Mouse (Mus musculus) hindbrain, embryonic 11.5 days (tissue): ENCODE data around the gene Ppp1ca. TPM values are rescaled to one million over a fixed set of nuclear protein-coding genes. Genes with fewer than 3 reads are reported as not detected.

Source experiments
- ATAC-seq: fragments of 200-750 bp; cut with Nextera tagmentation; 2 replicates; pipeline ENCODE4 v1.8.0; 2017; ENCODE audit warnings: mild to moderate bottlenecking, moderate TSS enrichment, moderate library complexity; ENCODE audit not compliant: low FRiP score
- DNase-seq: peaks from one replicate; pipeline ENCODE4 v3.0.0-alpha.2; 2015; ENCODE audit warnings: low spot score
- H3K27ac ChIP-seq: fragments of 300-500 bp; sonication (generic); 2 replicates; pipeline ENCODE4 v1.5.1; 2014; ENCODE audit warnings: mild to moderate bottlenecking, low read depth, low read length
- H3K27me3 ChIP-seq: fragments of 300-500 bp; sonication (generic); 2 replicates; pipeline ENCODE4 v1.6.1; 2014; ENCODE audit warnings: mild to moderate bottlenecking, low read length, moderate library complexity, mixed read lengths; ENCODE audit not compliant: control insufficient read depth, insufficient read depth
- H3K36me3 ChIP-seq: fragments of 300-500 bp; sonication (generic); 2 replicates; pipeline ENCODE4 v1.6.1; 2014; ENCODE audit warnings: mild to moderate bottlenecking, low read length, moderate library complexity, mixed read lengths; ENCODE audit not compliant: control insufficient read depth, insufficient read depth
- H3K4me1 ChIP-seq: fragments of 300-500 bp; sonication (generic); replicated peaks from 2 replicates; pipeline ENCODE4 v1.6.1; 2014; ENCODE audit warnings: low read length, mixed read lengths; ENCODE audit not compliant: control insufficient read depth, insufficient read depth
- H3K4me2 ChIP-seq: fragments of 300-500 bp; sonication (generic); replicated peaks from 2 replicates; pipeline ENCODE4 v1.6.1; 2014; ENCODE audit warnings: mild to moderate bottlenecking, low read depth, low read length
- H3K4me3 ChIP-seq: fragments of 300-500 bp; sonication (generic); 2 replicates; pipeline ENCODE4 v1.5.1; 2014; ENCODE audit warnings: low read depth, low read length
- H3K9ac ChIP-seq: fragments of 300-500 bp; sonication (generic); 2 replicates; pipeline ENCODE4 v1.6.1; 2014; ENCODE audit warnings: low read depth, low read length
- H3K9me3 ChIP-seq: fragments of 300-500 bp; sonication (generic); 2 replicates; pipeline ENCODE4 v1.6.1; 2016; ENCODE audit warnings: low read length; ENCODE audit not compliant: control insufficient read depth
- WGBS: fragments of 180-500 bp; shearing (Covaris S2); extraction: QIAGEN DNeasy Blood & Tissue Kit; methylation state at CpG from one replicate; pipeline ENCODE4 v1.1.7; 2014; 5-methylcytosine and 5-hydroxymethylcytosine counted together
- polyA plus RNA-seq: library from polyadenylated mRNA; unstranded; fragments of >200 nt; fragmentation: Nextera tagmentation; extraction: Ambion mirVana; gene quantifications from 2 replicates; pipeline ENCODE4 v1.2.1, GENCODE M21; 2014

Gene Ppp1ca
- polyA plus RNA-seq, 1 experiment from 2014 or later: 868 TPM

GRCm38 (mm10) chr19:4240247-4240668 lies 48.4 kb downstream of the Ppp1ca start:
- Histone ChIP-seq H3K36me3 (no peaks in the 10 kb centered on the region), H3K4me3 (no peak overlapping the region), H3K9ac (no peak overlapping the region), H3K4me2 (no peak overlapping the region), H3K9me3 (no peaks in the 10 kb centered on the region), H3K27me3 (no peaks in the 10 kb centered on the region), H3K27ac (no peak overlapping the region), H3K4me1 (no peaks in the 10 kb centered on the region)
- no peak for DNase-seq
- ATAC-seq: no peak
- WGBS: 72% methylated on average over 8 of the region's 8 CpGs

DNA sequence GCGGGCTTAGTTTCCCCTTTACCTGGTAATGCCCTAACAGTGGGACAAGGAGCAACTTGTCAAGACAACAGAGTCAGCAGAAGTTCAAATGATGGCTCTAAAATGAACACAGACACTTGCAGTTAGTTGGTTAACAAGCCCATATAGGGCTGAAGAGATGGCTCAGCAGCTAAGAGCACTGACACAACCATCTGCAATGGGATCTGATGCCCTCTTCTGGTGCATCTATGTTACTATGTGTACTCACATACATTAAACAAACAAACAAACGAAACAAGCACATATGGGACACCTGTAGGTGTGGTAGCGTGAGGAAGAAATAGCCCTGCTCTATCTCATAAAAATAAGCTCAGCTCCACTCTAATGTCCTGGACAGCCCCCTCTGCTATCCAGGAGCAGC lies 50.6 kb downstream of the Ppp1ca start:
- H3K4me3 ChIP-seq: no peak overlapping the region
- no peaks in the 10 kb centered on the region for H3K36me3 ChIP-seq
- no peaks in the 10 kb centered on the region for H3K27me3 ChIP-seq
- no peak for ATAC-seq
- WGBS: 58% methylated on average over 3 of the region's 3 CpGs
- no peaks in the 10 kb centered on the region for H3K9me3 ChIP-seq
- no peaks in the 10 kb centered on the region for H3K4me1 ChIP-seq
- no peak for DNase-seq
- no peak overlapping the region for H3K27ac ChIP-seq
- no peak overlapping the region for H3K4me2 ChIP-seq
- H3K9ac ChIP-seq: no peak overlapping the region

GRCm38 (mm10) chr19:4244775-4245174 lies 52.9 kb downstream of the Ppp1ca start:
- WGBS: 81% methylated on average over 6 of the region's 6 CpGs
- H3K36me3 ChIP-seq: no peaks in the 10 kb centered on the region
- no peak overlapping the region for H3K4me2 ChIP-seq
- no peaks in the 10 kb centered on the region for H3K4me1 ChIP-seq
- H3K9me3 ChIP-seq: no peaks in the 10 kb centered on the region
- no peaks in the 10 kb centered on the region for H3K27me3 ChIP-seq
- H3K27ac ChIP-seq: no peak overlapping the region
- H3K9ac ChIP-seq: no peak overlapping the region
- ATAC-seq: no peak
- no peak for DNase-seq
- no peak overlapping the region for H3K4me3 ChIP-seq

Other genes starting within 250 kb of the Ppp1ca start
- not detected in 2 replicates for gene Aldh3b3, start 233.4 kb upstream of the Ppp1ca start, polyA plus RNA-seq
- 1.5 and 2.3 TPM in 2 replicates for gene Aldh3b2, start 219.7 kb upstream of the Ppp1ca start, polyA plus RNA-seq
- gene Acy3, start 205.5 kb upstream of the Ppp1ca start, polyA plus RNA-seq: 2.5 and 2.8 TPM in 2 replicates
- 0.70 and 2.3 TPM in 2 replicates for gene Tbx10, start 199.3 kb upstream of the Ppp1ca start, polyA plus RNA-seq
- gene Nudt8, start 191.5 kb upstream of the Ppp1ca start, polyA plus RNA-seq: 14.6 and 19.5 TPM in 2 replicates
- gene Gm49405, start 191.4 kb upstream of the Ppp1ca start, polyA plus RNA-seq: 1.5 and 1.6 TPM in 2 replicates
- 1.5 and 1.9 TPM in 2 replicates for gene Doc2g, start 188.8 kb upstream of the Ppp1ca start, polyA plus RNA-seq
- 188 and 201 TPM in 2 replicates for gene Ndufv1, start 179.3 kb upstream of the Ppp1ca start, polyA plus RNA-seq
- 343 and 348 TPM in 2 replicates for gene Gstp1, start 154.1 kb upstream of the Ppp1ca start, polyA plus RNA-seq
- gene Gstp2, start 146.0 kb upstream of the Ppp1ca start, polyA plus RNA-seq: 1.1 and 2.9 TPM in 2 replicates
- gene Gstp3, start 132.5 kb upstream of the Ppp1ca start, polyA plus RNA-seq: not detected in 2 replicates
- not detected in 2 replicates for gene Cabp2, start 110.5 kb upstream of the Ppp1ca start, polyA plus RNA-seq
- gene Cdk2ap2, start 94.9 kb upstream of the Ppp1ca start, polyA plus RNA-seq: 74.4 and 84.3 TPM in 2 replicates
- 12.2 and 15.4 TPM in 2 replicates for gene Pitpnm1, start 92.1 kb upstream of the Ppp1ca start, polyA plus RNA-seq
- gene Aip, start 66.2 kb upstream of the Ppp1ca start, polyA plus RNA-seq: 65.7 and 67.4 TPM in 2 replicates
- gene Gpr152, start 52.3 kb upstream of the Ppp1ca start, polyA plus RNA-seq: not detected in 2 replicates
- gene Cabp4, start 48.0 kb upstream of the Ppp1ca start, polyA plus RNA-seq: not detected in 2 replicates
- 119 and 123 TPM in 2 replicates for gene Coro1b, start 43.4 kb upstream of the Ppp1ca start, polyA plus RNA-seq
- gene Ptprcap, start 38.5 kb upstream of the Ppp1ca start, polyA plus RNA-seq: 1.0 and 1.1 TPM in 2 replicates
- gene Rps6kb2, start 28.7 kb upstream of the Ppp1ca start, polyA plus RNA-seq: 42.2 and 45.7 TPM in 2 replicates
- gene Carns1, start 16.6 kb upstream of the Ppp1ca start, polyA plus RNA-seq: 2.8 and 3.3 TPM in 2 replicates
- gene Tbc1d10c, start 781 bp upstream of the Ppp1ca start, polyA plus RNA-seq: 0.79 and 0.96 TPM in 2 replicates
- 41.6 and 42.1 TPM in 2 replicates for gene Rad9a, start 9.6 kb downstream of the Ppp1ca start, polyA plus RNA-seq
- 0.82 and 0.90 TPM in 2 replicates for gene Clcf1, start 22.2 kb downstream of the Ppp1ca start, polyA plus RNA-seq
- gene AC109138.7, start 22.3 kb downstream of the Ppp1ca start, polyA plus RNA-seq: not detected in 2 replicates
- gene Pold4, start 39.8 kb downstream of the Ppp1ca start, polyA plus RNA-seq: 11.0 and 17.9 TPM in 2 replicates
- gene Ssh3, start 77.1 kb downstream of the Ppp1ca start, polyA plus RNA-seq: 2.8 and 3.9 TPM in 2 replicates
- 8.6 and 11.0 TPM in 2 replicates for gene Ankrd13d, start 91.1 kb downstream of the Ppp1ca start, polyA plus RNA-seq
- 12.5 and 13.9 TPM in 2 replicates for gene Grk2, start 114.2 kb downstream of the Ppp1ca start, polyA plus RNA-seq
- 42.1 and 44.0 TPM in 2 replicates for gene Kdm2a, start 206.2 kb downstream of the Ppp1ca start, polyA plus RNA-seq
- 14.0 and 15.2 TPM in 2 replicates for gene Rhod, start 247.4 kb downstream of the Ppp1ca start, polyA plus RNA-seq